Mouse (Mus musculus) intestine, postnatal 0 days (tissue): Measurements from ENCODE around the gene Arsj. TPM values are rescaled to one million over a fixed set of nuclear protein-coding genes. Genes with fewer than 3 reads are reported as not detected.

Experiments used
- ATAC-seq: fragments of 200-750 bp; cut with Nextera tagmentation; 2 replicates; pipeline ENCODE4 v1.8.0; 2017; ENCODE audit warnings: mild to moderate bottlenecking, moderate TSS enrichment, moderate library complexity
- H3K27ac ChIP-seq: fragments of 300-500 bp; sonication (generic); 2 replicates; pipeline ENCODE4 v1.5.1; 2014; ENCODE audit warnings: mild to moderate bottlenecking, low read depth, low read length, moderate library complexity
- H3K27me3 ChIP-seq: fragments of 300-500 bp; sonication (generic); replicated peaks from 2 replicates; pipeline ENCODE4 v1.6.1; 2014; ENCODE audit warnings: low read length, mixed read lengths; ENCODE audit not compliant: control insufficient read depth, insufficient read depth
- H3K36me3 ChIP-seq: fragments of 300-500 bp; sonication (generic); 2 replicates; pipeline ENCODE4 v1.6.1; 2014; ENCODE audit warnings: mild to moderate bottlenecking, moderate library complexity; ENCODE audit not compliant: control insufficient read depth, insufficient read depth
- H3K4me1 ChIP-seq: fragments of 300-500 bp; sonication (generic); replicated peaks from 2 replicates; pipeline ENCODE4 v1.6.1; 2014; ENCODE audit warnings: antibody characterized with exemption, low read length, mixed read lengths; ENCODE audit not compliant: control insufficient read depth, insufficient read depth
- H3K4me2 ChIP-seq: fragments of 300-500 bp; sonication (generic); replicated peaks from 2 replicates; pipeline ENCODE4 v1.6.1; 2014; ENCODE audit warnings: low read depth, mild to moderate bottlenecking, moderate library complexity
- H3K4me3 ChIP-seq: fragments of 300-500 bp; sonication (generic); 2 replicates; pipeline ENCODE4 v1.5.1; 2014; ENCODE audit warnings: low read depth, low read length
- H3K9ac ChIP-seq: fragments of 300-500 bp; sonication (generic); 2 replicates; pipeline ENCODE4 v1.6.1; 2014; ENCODE audit warnings: mild to moderate bottlenecking, low read depth, low read length
- H3K9me3 ChIP-seq: fragments of 300-500 bp; sonication (generic); 2 replicates; pipeline ENCODE4 v1.6.1; 2016; ENCODE audit warnings: mixed run types; ENCODE audit not compliant: control insufficient read depth
- CTCF ChIP-seq: sonication (generic); IDR thresholded peaks from 2 replicates; pipeline ENCODE4 v1.5.1; 2016; ENCODE audit warnings: low read depth, mild to moderate bottlenecking, control low read depth, antibody characterized with exemption, moderate library complexity
- WGBS: fragments of 180-500 bp; shearing (Covaris S2); extraction: QIAGEN DNeasy Blood & Tissue Kit; methylation state at CpG from one replicate; pipeline ENCODE4 v1.1.7; 2014; 5-methylcytosine and 5-hydroxymethylcytosine counted together
- polyA plus RNA-seq: library from polyadenylated mRNA; unstranded; fragments of >200 nt; fragmentation: Nextera tagmentation; extraction: Ambion mirVana; gene quantifications from 2 replicates; pipeline ENCODE4 v1.2.1, GENCODE M21; 2015

Gene Arsj
- polyA plus RNA-seq: 0.68 and 0.71 TPM in 2 replicates

DNA sequence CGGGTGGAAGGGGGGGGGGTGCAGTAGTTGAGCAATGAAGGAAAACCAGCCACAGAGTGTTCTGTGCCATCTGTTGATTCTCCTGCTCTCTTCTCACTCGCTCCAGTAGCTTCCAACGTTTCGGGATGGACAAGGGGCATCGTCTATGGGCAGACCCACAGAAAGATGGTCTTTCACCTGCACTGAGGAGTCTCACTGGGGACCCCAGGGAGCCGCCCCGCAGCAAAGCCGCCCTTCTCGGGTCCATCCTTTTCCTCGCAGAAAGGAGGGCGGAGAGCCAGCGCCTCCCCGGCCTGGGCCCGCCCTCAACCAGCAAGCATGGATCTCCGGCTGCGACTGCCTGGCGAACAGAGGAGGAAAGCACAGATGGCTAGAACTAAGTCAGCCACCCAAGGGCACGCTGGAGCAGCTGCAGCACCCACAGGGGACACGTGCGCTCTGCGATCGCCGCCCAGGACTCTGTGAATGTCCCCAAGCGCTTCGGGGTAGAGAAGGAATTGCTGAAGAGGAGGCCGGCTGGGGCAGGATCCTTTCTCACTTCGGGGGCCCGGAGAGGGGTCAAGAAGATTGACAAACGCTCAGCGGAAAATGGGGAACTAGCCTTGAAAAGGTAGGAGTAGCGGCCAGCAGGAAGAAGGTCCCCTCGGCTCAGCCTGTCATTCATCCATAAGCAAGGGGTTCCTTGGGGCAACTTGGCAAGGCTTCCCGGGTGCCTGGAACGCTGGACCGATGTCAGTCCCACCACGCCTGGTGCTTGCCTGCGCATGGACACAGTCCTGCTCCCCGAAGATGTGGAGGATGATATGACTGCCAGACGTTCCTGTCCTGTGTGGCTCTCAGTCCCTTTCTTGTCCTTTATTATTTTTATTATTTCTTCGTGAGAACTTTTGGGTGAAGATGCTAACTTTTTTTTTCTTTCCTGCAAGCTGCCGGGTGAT, at the start of gene Arsj:
Arsj (plus strand) TSS at position 117 of the 938 bp plus-strand sequence.
- H3K9ac ChIP-seq: peak within 1 kb of the TSS; percentile 34; the same call in 1 of the 2 replicates
- ATAC-seq: no peak
- peak within 1 kb of the TSS; percentile 39 for H3K4me3 ChIP-seq
- H3K27me3 ChIP-seq: no peaks in the 10 kb centered on the region
- H3K27ac ChIP-seq: no peak within 1 kb of the TSS
- no peaks in the 10 kb centered on the region for H3K4me1 ChIP-seq
- no peaks in the 10 kb centered on the region for H3K36me3 ChIP-seq
- no peak for TF ChIP-seq CTCF
- WGBS: 12% methylated on average over 41 of the region's 41 CpGs
- H3K9me3 ChIP-seq: no peaks in the 10 kb centered on the region
- H3K4me2 ChIP-seq: peak within 1 kb of the TSS; percentile 65

GRCm38 (mm10) chr3:126324872-126325498, 38.5 kb upstream of the Arsj start:
- no peaks in the 10 kb centered on the region for H3K27me3 ChIP-seq
- no peak for TF ChIP-seq CTCF
- H3K4me1 ChIP-seq: no peaks in the 10 kb centered on the region
- WGBS: 62% methylated on average over 4 of the region's 4 CpGs
- no peaks in the 10 kb centered on the region for H3K36me3 ChIP-seq
- no peak overlapping the region for H3K27ac ChIP-seq
- no peak overlapping the region for H3K4me2 ChIP-seq
- H3K4me3 ChIP-seq: no peak overlapping the region
- no peak overlapping the region for H3K9ac ChIP-seq
- no peaks in the 10 kb centered on the region for H3K9me3 ChIP-seq
- no peak for ATAC-seq

DNA sequence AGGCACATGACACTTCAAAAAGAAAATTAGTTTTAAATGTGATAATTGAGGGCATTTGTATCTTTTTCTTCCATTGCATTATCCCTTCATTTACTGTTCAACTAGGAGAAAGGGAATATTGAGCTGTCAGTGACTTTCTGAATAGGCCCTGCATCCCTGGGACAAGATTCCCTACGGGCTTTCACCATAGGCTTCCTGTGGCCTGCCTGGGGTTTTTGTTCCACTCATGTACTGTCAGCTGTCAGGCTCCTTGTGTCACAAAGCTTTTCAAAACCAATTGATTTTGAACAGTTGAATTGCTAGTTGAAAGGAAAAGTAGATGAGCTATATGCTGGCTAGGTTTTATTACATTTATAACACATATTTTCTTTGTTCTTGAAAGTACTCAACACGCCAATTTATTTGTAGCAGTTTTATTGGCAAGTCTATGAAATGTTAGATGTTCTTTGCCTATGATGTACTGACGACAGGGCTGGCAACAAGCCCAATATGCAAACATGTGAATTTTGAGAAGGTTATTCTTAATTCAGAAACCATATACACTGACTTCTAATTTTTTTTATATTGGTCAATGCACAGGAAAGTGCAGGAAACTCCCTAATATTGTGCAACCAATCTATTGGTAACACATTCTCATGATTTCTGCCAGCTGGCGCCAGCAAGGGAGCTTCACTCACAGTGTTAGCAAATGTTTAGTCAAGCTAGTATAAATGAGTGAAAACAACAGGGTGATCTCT, 37.4 kb upstream of the Arsj start:
- Histone ChIP-seq H3K4me1 (no peaks in the 10 kb centered on the region), H3K9ac (no peak overlapping the region), H3K27ac (no peak overlapping the region), H3K9me3 (no peaks in the 10 kb centered on the region), H3K27me3 (no peaks in the 10 kb centered on the region), H3K4me2 (no peak overlapping the region), H3K4me3 (no peak overlapping the region), H3K36me3 (no peaks in the 10 kb centered on the region)
- no peak for TF ChIP-seq CTCF
- no peak for ATAC-seq
- 62% methylated on average over 4 of the region's 4 CpGs for WGBS

DNA sequence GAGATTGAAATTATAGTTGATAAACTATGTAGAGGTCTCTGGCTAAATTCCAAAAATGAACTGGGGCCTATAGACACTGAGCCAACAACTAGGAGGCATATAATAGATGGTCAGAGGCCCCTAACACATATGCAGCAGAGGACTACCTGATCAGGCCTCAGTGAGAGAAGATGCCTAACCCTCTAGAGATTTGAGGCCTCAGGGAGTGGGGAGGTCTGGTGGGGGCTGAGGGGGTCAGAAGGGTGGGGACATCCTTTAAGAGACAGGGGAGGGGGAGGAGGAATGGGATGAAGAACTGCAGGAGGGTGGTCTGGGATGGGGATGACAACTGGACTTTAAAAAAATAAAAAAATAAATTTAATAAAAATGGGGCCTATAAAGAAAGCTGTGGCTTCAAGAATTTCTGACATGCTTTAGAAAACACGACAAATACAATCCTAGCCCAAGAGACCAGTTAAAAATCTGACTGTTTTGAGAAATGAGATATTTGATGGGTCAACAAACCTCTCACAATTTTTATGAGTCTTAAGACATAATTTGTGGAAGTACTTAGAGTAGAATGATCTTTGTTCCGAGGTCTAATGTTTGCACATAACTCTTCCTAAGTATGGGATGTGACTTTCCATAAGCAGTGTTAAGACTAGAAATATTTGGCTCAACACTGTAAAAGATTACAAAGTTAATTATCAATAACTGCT, 36.7 kb upstream of the Arsj start:
- no peak overlapping the region for H3K9ac ChIP-seq
- H3K27ac ChIP-seq: no peak overlapping the region
- no peak overlapping the region for H3K4me3 ChIP-seq
- no peaks in the 10 kb centered on the region for H3K27me3 ChIP-seq
- H3K4me2 ChIP-seq: no peak overlapping the region
- WGBS: 46% methylated on average over 2 of the region's 2 CpGs
- H3K9me3 ChIP-seq: no peaks in the 10 kb centered on the region
- no peak for ATAC-seq
- H3K36me3 ChIP-seq: no peaks in the 10 kb centered on the region
- TF ChIP-seq CTCF: no peak
- no peaks in the 10 kb centered on the region for H3K4me1 ChIP-seq

DNA sequence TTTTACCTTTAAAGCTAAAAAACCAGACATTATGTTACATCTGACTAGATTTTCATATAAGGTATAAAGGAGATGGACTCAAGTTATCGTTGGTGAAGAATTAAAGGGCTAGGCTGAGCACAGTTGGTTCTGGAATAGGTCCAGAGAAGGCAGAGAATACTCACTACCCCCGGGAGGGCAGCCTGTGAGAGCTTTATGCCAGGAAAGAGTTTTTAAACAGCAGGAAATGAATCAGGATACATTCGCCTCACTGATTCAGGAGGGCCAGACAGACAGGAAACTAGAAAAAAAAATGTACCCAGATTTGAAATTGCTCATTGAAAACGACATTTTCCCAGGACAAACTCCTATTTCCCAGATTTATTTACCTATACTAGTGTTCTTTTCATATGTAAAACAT, 28.2 kb upstream of the Arsj start:
- WGBS: 58% methylated on average over 4 of the region's 4 CpGs
- Histone ChIP-seq H3K9ac (no peak overlapping the region), H3K36me3 (no peaks in the 10 kb centered on the region), H3K4me3 (no peak overlapping the region), H3K4me2 (no peak overlapping the region), H3K9me3 (no peaks in the 10 kb centered on the region), H3K27ac (no peak overlapping the region), H3K4me1 (no peaks in the 10 kb centered on the region), H3K27me3 (no peaks in the 10 kb centered on the region)
- no peak for ATAC-seq
- no peak for TF ChIP-seq CTCF
